Mouse (Mus musculus) left cerebral cortex, postnatal 25 days (tissue): ENCODE measurements at regions not wholly inside any gene's neighbourhood (a gene's known extent, or its start where the extent isn't known, plus 50 kb on each side); places are given as distances from the start of the nearest gene placed in this dataset.
A peak's percentile ranks its signal among the peaks of the same experiment; 100 is the strongest.
"Not testable (repeated sequence)": the region's sequence is repeated elsewhere in the genome, so short reads cannot be mapped to it uniquely, and the experiment has no call there.

Experiments used
- DNase-seq, 2 experiments: peaks; one replicate each; pipeline ENCODE4 v3.0.0; 2022; ENCODE audit warnings: low spot score in 2 of 2, mixed read lengths in 1 of 2
- intact Hi-C: fragments of 180-260 bp; cut with DNase I; formaldehyde crosslinking; loops from one replicate; pipeline ENCODE4 v1.15.1; 2025

- intact Hi-C loops = not testable (repeated sequence)
Observed at GRCm38 (mm10) chr13:72326201-72326600, 302.4 kb upstream of the Irx2 start.

GRCm38 (mm10) chr13:72345647-72346133 lies 282.9 kb upstream of the Irx2 start:
- DNase-seq = no peak
- intact Hi-C loops = no loop called here

More at GRCm38 (mm10) chr13:72326201-72326600, 302.4 kb upstream of the Irx2 start:
- not testable (repeated sequence) for DNase-seq

GRCm38 (mm10) chr13:72346207-72346943 lies 282.2 kb upstream of the Irx2 start:
- DNase-seq = no peak
- intact Hi-C loops = no loop called here

GRCm38 (mm10) chr13:72346944-72347586 lies 281.6 kb upstream of the Irx2 start:
- DNase-seq = no peak
- intact Hi-C loops = no loop called here

- DNase-seq = no peak
- intact Hi-C loops = no loop called here
Observed at GRCm38 (mm10) chr13:72352641-72353181, 275.9 kb upstream of the Irx2 start.

GRCm38 (mm10) chr13:72355297-72355696 lies 273.3 kb upstream of the Irx2 start:
- no peak for DNase-seq
- intact Hi-C loops = no loop called here

- intact Hi-C loops = no loop called here
- no peak for DNase-seq
Observed at GRCm38 (mm10) chr13:72355821-72356220, 272.8 kb upstream of the Irx2 start.

- intact Hi-C loops = no loop called here
- DNase-seq = no peak
Observed at GRCm38 (mm10) chr13:72358243-72358904, 270.2 kb upstream of the Irx2 start.

- DNase-seq = no peak
- intact Hi-C loops = no loop called here
Observed at GRCm38 (mm10) chr13:72365534-72366271, 262.9 kb upstream of the Irx2 start.

- DNase-seq = no peak
- intact Hi-C loops = no loop called here
Observed at GRCm38 (mm10) chr13:72366281-72366680, 262.3 kb upstream of the Irx2 start.

GRCm38 (mm10) chr13:72370131-72370530 lies 258.5 kb upstream of the Irx2 start:
- intact Hi-C loops = no loop called here
- DNase-seq = no peak

- no peak for DNase-seq
- intact Hi-C loops = no loop called here
Observed at GRCm38 (mm10) chr13:72370997-72371396, 257.6 kb upstream of the Irx2 start.

- intact Hi-C loops = no loop called here
- no peak for DNase-seq
Observed at GRCm38 (mm10) chr13:72393366-72393765, 235.3 kb upstream of the Irx2 start.

- intact Hi-C loops = no loop called here
Observed at GRCm38 (mm10) chr13:72400677-72401076, 227.9 kb upstream of the Irx2 start.

GRCm38 (mm10) chr13:72409238-72409965 lies 219.2 kb upstream of the Irx2 start:
- DNase-seq = peak in 1 of 2 experiments; percentile 46
- intact Hi-C loops = no loop called here

More at GRCm38 (mm10) chr13:72400677-72401076, 227.9 kb upstream of the Irx2 start:
- peak; percentile 63 to 95 for DNase-seq

- intact Hi-C loops = no loop called here
- no peak for DNase-seq
Observed at GRCm38 (mm10) chr13:72412656-72413055, 216.0 kb upstream of the Irx2 start.

GRCm38 (mm10) chr13:72416981-72417380 lies 211.6 kb upstream of the Irx2 start:
- intact Hi-C loops = no loop called here
- no peak for DNase-seq

- intact Hi-C loops = no loop called here
- DNase-seq = no peak
Observed at GRCm38 (mm10) chr13:72417816-72418215, 210.8 kb upstream of the Irx2 start.

- intact Hi-C loops = no loop called here
- no peak for DNase-seq
Observed at GRCm38 (mm10) chr13:72418285-72418684, 210.3 kb upstream of the Irx2 start.
